Mouse (Mus musculus): Measurements from ENCODE around the gene Nptxr.
A peak's percentile ranks its signal among the peaks of the same experiment; 100 is the strongest.

GRCm38 (mm10) chr15:79741921-79742705 lies 62.5 kb downstream of the Nptxr start, which contains the start of gene Sun2:
- TF ChIP-seq EP300 (IDR thresholded peaks at IDR 0.05) = no peak
- peak; percentile 28 for TF ChIP-seq CTCF (IDR thresholded peaks at IDR 0.05)

Measured in lung, postnatal 0 days (tissue).